Mouse (Mus musculus) heart, embryonic 11.5 days (tissue): Measurements from ENCODE around the gene 4933430I17Rik. TPM values are rescaled to one million over a fixed set of nuclear protein-coding genes. Genes with fewer than 3 reads are reported as not detected.

Experiments
- ATAC-seq: fragments of 200-750 bp; cut with Nextera tagmentation; replicated peaks from 2 replicates; pipeline ENCODE4 v1.8.0; 2017; ENCODE audit warnings: moderate library complexity; ENCODE audit not compliant: insufficient number of reproducible peaks, low FRiP score, low TSS enrichment
- H3K27ac ChIP-seq: fragments of 300-500 bp; sonication (generic); 2 replicates; pipeline ENCODE4 v1.5.1; 2014; ENCODE audit warnings: mild to moderate bottlenecking, low read depth, low read length
- H3K27me3 ChIP-seq: fragments of 300-500 bp; sonication (generic); 2 replicates; pipeline ENCODE4 v1.6.1; 2014; ENCODE audit warnings: mild to moderate bottlenecking, low read length, mixed read lengths; ENCODE audit not compliant: control insufficient read depth, insufficient read depth
- H3K36me3 ChIP-seq: fragments of 300-500 bp; sonication (generic); 2 replicates; pipeline ENCODE4 v1.6.1; 2014; ENCODE audit warnings: mild to moderate bottlenecking, low read length, moderate library complexity, mixed read lengths; ENCODE audit not compliant: control insufficient read depth, insufficient read depth
- H3K4me1 ChIP-seq: fragments of 300-500 bp; sonication (generic); 2 replicates; pipeline ENCODE4 v1.6.1; 2014; ENCODE audit warnings: low read length; ENCODE audit not compliant: control insufficient read depth, insufficient read depth
- H3K4me2 ChIP-seq: fragments of 300-500 bp; sonication (generic); 2 replicates; pipeline ENCODE4 v1.6.1; 2014; ENCODE audit warnings: mild to moderate bottlenecking, moderate library complexity
- H3K4me3 ChIP-seq: fragments of 300-500 bp; sonication (generic); 2 replicates; pipeline ENCODE4 v1.5.1; 2014; ENCODE audit warnings: low read depth, low read length
- H3K9ac ChIP-seq: fragments of 300-500 bp; sonication (generic); 2 replicates; pipeline ENCODE4 v1.6.1; 2014; ENCODE audit warnings: mild to moderate bottlenecking, low read depth, low read length, moderate library complexity
- H3K9me3 ChIP-seq: fragments of 300-500 bp; sonication (generic); replicated peaks from 2 replicates; pipeline ENCODE4 v1.6.1; 2016; ENCODE audit warnings: low read length; ENCODE audit not compliant: control insufficient read depth
- WGBS: fragments of 180-500 bp; shearing (Covaris S2); extraction: QIAGEN DNeasy Blood & Tissue Kit; methylation state at CpG from one replicate; pipeline ENCODE4 v1.1.7; 2014; ENCODE audit not compliant: insufficient replicate concordance; 5-methylcytosine and 5-hydroxymethylcytosine counted together
- polyA plus RNA-seq: library from polyadenylated mRNA; unstranded; fragments of >200 nt; fragmentation: Nextera tagmentation; extraction: Ambion mirVana; gene quantifications from 2 replicates; pipeline ENCODE4 v1.2.1, GENCODE M21; 2014

The 4933430I17Rik gene
- polyA plus RNA-seq, 1 experiment from 2014 or later: 0.34 TPM

- H3K9me3 ChIP-seq: no peaks in the 10 kb centered on the region
- no peak for ATAC-seq
- peaks cover 4% of the 10 kb centered on the region; the same call in 1 of the 2 replicates for H3K4me1 ChIP-seq
- H3K36me3 ChIP-seq: peaks cover 8% of the 10 kb centered on the region; the same call in 1 of the 2 replicates
- no peak overlapping the region for H3K27ac ChIP-seq
- no peak overlapping the region for H3K9ac ChIP-seq
- no peaks in the 10 kb centered on the region for H3K27me3 ChIP-seq
- H3K4me2 ChIP-seq: no peak overlapping the region
- 74% methylated on average over 4 of the region's 4 CpGs for WGBS
- H3K4me3 ChIP-seq: no peak overlapping the region
Measured at GRCm38 (mm10) chr4:62500799-62501198, 24.4 kb upstream of the 4933430I17Rik start.

DNA sequence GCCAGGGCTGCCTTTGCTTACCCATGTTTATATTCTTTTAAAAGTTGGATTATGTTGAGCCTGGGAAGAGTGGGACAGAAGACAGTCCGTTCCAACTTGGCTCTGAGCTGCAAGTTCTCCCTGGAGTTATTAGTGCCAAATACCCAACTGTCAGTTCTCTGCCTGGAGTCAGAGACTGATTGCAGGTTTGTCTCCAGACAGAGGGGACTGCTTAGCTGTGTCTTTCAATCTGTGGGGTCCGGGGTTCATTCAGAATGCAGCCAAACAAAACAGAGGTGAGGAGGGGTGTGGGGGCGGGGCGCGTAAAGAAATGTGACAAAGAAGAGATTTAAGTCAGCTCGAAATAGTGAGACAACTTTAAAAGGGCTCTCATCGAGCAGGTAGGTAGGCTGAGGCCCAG lies 23.6 kb upstream of the 4933430I17Rik start:
- peak overlapping the region; percentile 84 for H3K4me3 ChIP-seq
- H3K27me3 ChIP-seq: no peaks in the 10 kb centered on the region
- no peak overlapping the region for H3K27ac ChIP-seq
- peak overlapping the region; percentile 90 for H3K4me2 ChIP-seq
- no peaks in the 10 kb centered on the region for H3K9me3 ChIP-seq
- H3K4me1 ChIP-seq: peaks cover 4% of the 10 kb centered on the region; the same call in 1 of the 2 replicates
- peak overlapping the region; percentile 87 for H3K9ac ChIP-seq
- 7% methylated on average over 7 of the region's 7 CpGs for WGBS
- peaks cover 8% of the 10 kb centered on the region; the same call in 1 of the 2 replicates for H3K36me3 ChIP-seq
- no peak for ATAC-seq

DNA sequence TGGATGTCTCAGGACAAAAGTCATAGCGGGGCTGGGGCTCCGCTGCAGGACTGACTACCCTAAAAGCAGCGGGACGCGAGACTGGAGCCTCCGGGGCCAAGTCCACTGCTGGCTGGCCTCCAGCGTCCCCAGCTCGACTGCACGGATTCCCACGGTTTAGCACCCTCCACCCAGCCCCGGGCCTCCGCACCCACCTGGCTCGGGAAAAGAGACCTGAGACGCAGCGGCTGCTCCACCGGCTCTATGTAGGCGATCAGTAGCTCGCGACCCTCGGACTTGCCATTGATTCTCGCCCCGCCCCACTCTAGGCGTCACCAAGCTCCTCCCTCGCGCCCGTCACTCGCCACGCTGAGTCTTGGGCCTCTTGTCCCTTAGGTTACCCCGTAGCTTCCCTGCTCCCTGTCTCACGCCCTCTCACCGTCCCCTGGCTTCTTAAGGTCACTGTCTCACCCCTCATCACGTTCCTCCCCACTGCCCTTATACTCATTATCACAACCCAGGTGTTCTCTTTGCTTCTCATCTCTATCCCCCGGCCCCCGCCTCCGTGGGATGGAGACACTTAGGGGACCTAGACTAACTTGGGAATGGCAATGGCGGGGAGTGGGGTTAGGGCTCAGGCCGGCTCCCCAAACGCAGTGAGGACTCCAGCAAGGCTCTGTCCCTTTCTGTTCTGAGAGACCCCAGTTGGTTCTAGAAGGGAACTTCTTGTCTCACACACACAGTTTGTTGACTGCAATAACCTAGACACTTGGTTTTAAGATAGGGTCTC lies 23.0 kb upstream of the 4933430I17Rik start:
- Histone ChIP-seq H3K4me2 (peak overlapping the region; percentile 90), H3K4me3 (peak overlapping the region; percentile 84), H3K4me1 (peaks cover 4% of the 10 kb centered on the region; the same call in 1 of the 2 replicates), H3K27ac (0 out of 2 replicates have a peak overlapping the region, but pooled peaks have one; percentile 29), H3K27me3 (no peaks in the 10 kb centered on the region), H3K9me3 (no peaks in the 10 kb centered on the region), H3K9ac (peak overlapping the region; percentile 87), H3K36me3 (peaks cover 8% of the 10 kb centered on the region; the same call in 1 of the 2 replicates)
- peak; percentile 91 for ATAC-seq
- WGBS: 2% methylated on average over 38 of the region's 38 CpGs

GRCm38 (mm10) chr4:62502969-62503368 lies 22.2 kb upstream of the 4933430I17Rik start:
- Histone ChIP-seq H3K4me3 (no peak overlapping the region), H3K36me3 (peaks cover 8% of the 10 kb centered on the region), H3K27ac (no peak overlapping the region), H3K9me3 (no peaks in the 10 kb centered on the region), H3K9ac (no peak overlapping the region), H3K4me2 (no peak overlapping the region; the same call in 1 of the 2 replicates), H3K27me3 (no peaks in the 10 kb centered on the region), H3K4me1 (peaks cover 4% of the 10 kb centered on the region; the same call in 1 of the 2 replicates)
- no peak for ATAC-seq
- 67% methylated on average over 7 of the region's 7 CpGs for WGBS

- Histone ChIP-seq H3K9me3 (no peaks in the 10 kb centered on the region), H3K4me2 (peak within 1 kb of the TSS; percentile 90), H3K9ac (peak within 1 kb of the TSS; percentile 87), H3K27me3 (no peaks in the 10 kb centered on the region), H3K4me3 (peak within 1 kb of the TSS; percentile 84), H3K36me3 (peaks cover 11% of the 10 kb centered on the region), H3K4me1 (peaks cover 4% of the 10 kb centered on the region; the same call in 1 of the 2 replicates), H3K27ac (no peak within 1 kb of the TSS)
- no peak for ATAC-seq
- WGBS: 76% methylated on average over 3 of the region's 3 CpGs
Measured at GRCm38 (mm10) chr4:62503374-62503970, 21.7 kb upstream of the 4933430I17Rik start, which contains the start of gene Hdhd3. TSS of gene Hdhd3 (minus strand) at chr4:62503467.

DNA sequence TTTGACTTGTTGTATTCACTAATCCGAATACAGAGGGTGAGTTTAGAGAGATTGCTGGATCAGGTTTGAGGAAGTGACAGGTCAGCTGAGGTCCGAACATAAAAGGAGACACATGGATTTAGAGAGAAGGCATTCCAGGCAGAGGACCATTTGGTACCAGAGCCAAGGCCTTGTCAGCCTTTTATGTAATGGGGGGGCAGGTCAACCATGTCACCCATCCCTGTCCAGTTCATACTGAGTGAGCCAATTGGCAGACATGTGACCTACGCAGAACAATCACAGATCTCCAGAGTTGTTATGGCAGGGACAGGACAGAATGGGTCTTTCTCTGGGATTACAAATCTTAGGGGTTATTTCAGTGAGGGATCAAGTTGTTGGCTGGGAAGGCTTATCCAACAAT lies 19.2 kb upstream of the 4933430I17Rik start:
- Histone ChIP-seq H3K9me3 (no peaks in the 10 kb centered on the region), H3K4me2 (no peak overlapping the region), H3K4me3 (no peak overlapping the region), H3K36me3 (peaks cover 29% of the 10 kb centered on the region), H3K27ac (no peak overlapping the region), H3K4me1 (peaks cover 4% of the 10 kb centered on the region; the same call in 1 of the 2 replicates), H3K9ac (no peak overlapping the region), H3K27me3 (no peaks in the 10 kb centered on the region)
- ATAC-seq: no peak
- 79% methylated on average over 3 of the region's 3 CpGs for WGBS

- ATAC-seq: no peak
- no peaks in the 10 kb centered on the region for H3K9me3 ChIP-seq
- H3K4me1 ChIP-seq: no peaks in the 10 kb centered on the region
- H3K9ac ChIP-seq: no peak overlapping the region
- H3K27ac ChIP-seq: no peak overlapping the region
- H3K27me3 ChIP-seq: no peaks in the 10 kb centered on the region
- 57% methylated on average over 2 of the region's 2 CpGs for WGBS
- H3K4me3 ChIP-seq: no peak overlapping the region
- H3K36me3 ChIP-seq: peaks cover 35% of the 10 kb centered on the region
- H3K4me2 ChIP-seq: no peak overlapping the region
Measured at GRCm38 (mm10) chr4:62506798-62507197, 18.4 kb upstream of the 4933430I17Rik start.

DNA sequence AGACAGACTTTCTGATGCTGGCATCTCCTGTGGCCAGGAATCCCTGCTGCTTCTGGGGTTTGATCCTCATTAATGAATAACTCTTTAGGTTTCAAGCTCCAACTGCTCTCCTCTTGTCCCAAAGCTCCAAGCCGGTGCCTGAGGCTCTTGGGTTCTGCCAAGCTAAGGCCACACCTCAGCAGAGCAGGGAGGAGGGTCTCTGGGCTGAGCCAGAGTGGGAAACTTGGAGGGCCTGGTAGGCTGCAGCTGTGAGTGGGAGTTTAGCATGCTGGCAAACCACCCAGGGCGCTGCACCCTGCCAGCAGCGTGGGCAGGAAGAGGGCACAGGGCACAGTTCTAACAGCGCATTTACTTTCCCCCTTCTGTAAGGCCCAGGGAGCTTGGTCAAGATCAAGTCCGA lies 16.3 kb upstream of the 4933430I17Rik start:
- no peak overlapping the region for H3K4me3 ChIP-seq

More for the DNA sequence above, 16.3 kb upstream of the 4933430I17Rik start:
- ATAC-seq: no peak
- Histone ChIP-seq H3K4me1 (no peaks in the 10 kb centered on the region), H3K9me3 (no peaks in the 10 kb centered on the region), H3K4me2 (no peak overlapping the region), H3K36me3 (peaks cover 47% of the 10 kb centered on the region), H3K27ac (no peak overlapping the region), H3K27me3 (no peaks in the 10 kb centered on the region), H3K9ac (no peak overlapping the region)
- 91% methylated on average over 5 of the region's 5 CpGs for WGBS
